Mouse (Mus musculus) erythroid progenitor cell, adult 5-6 weeks (primary cell): Measurements from ENCODE around the gene Tmed8. TPM values are rescaled to one million over a fixed set of nuclear protein-coding genes. Genes with fewer than 3 reads are reported as not detected.
A peak's percentile ranks its signal among the peaks of the same experiment; 100 is the strongest.
"Not testable (repeated sequence)": the region's sequence is repeated elsewhere in the genome, so short reads cannot be mapped to it uniquely, and the experiment has no call there.

ENCODE experiments used
- ATAC-seq: replicated peaks from 2 replicates; pipeline ENCODE4 v1.8.0; 2016; ENCODE audit warnings: moderate number of reproducible peaks, mild to moderate bottlenecking, moderate TSS enrichment, inconsistent platforms; ENCODE audit not compliant: poor library complexity, low FRiP score, severe bottlenecking
- total RNA-seq, 2 experiments: library from RNA; stranded (forward) in 1 of 2; stranded (reverse) in 1 of 2; fragments of 150-400 nt in 1 of 2; fragments of 186-747, 209-891 nt in 1 of 2; gene quantifications; 2 replicates each; pipeline versions ENCODE4 v1.2.3 to v1.2.4; 2015 to 2017; ENCODE audit warnings: low replicate concordance in 2 of 2

The Tmed8 gene
- total RNA-seq (2015; ENCODE audit: low replicate concordance) (0.72 and 2.9 TPM in 2 replicates), total RNA-seq (2017; ENCODE audit: low replicate concordance) (1.5 and 2.0 TPM in 2 replicates)

DNA sequence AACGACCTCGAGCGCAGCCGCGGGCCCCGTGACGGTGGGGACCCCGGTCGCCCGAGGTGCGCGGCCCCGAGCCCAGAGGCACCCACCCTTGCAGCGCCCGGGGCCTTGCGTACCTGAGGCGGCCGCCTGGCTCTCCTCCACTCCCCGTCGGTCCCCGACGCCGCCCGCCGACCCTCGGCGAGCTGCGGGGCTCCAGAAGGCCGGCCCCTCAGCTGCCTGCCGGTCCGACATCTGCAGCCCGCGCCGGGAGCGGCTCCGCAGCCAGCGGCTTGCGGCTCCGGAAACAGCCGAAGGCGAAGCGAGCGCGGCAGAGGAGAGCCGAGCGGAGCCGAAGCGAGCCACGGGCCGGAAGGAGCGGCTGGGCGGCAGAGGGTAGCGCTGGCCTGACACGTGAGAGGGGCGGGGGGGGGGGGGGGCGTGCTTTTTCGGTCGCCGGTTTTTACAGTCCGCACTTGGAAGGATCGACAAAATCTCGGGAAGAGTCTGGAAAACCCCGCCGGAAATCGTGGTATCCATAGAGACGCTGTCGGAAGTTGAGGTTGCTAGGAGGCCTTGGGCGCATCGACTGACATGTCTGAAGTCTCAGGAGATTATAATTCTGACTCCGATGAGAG lies at the start of gene Tmed8:
TSS of gene Tmed8 (minus strand) at position 482 of the 614 bp plus-strand sequence.
- peak; percentile 63; the same call in 1 of the 2 replicates for ATAC-seq

DNA sequence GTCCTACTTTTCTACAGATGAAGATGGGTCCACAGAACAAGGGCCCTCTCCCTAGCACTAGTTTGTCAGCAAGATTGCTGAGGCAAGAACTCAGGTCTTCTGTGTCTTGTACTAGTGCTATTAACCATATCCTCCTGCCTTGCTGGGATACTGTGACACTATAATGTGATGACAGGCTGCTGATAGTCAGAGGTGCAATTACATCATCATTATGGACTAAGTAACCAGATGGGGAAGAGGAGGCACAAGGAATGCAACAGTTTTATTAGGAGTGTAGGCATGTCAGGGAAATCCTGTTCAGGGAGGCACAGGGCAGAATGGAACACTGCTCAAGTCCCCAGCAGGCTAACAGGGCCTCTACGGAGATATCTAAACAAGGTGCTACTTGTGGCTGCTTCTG lies 38.4 kb upstream of the Tmed8 start, which contains the start of gene Noxred1:
TSS of gene Noxred1 (minus strand) at position 101 of the 400 bp plus-strand sequence.
- no peak for ATAC-seq

DNA sequence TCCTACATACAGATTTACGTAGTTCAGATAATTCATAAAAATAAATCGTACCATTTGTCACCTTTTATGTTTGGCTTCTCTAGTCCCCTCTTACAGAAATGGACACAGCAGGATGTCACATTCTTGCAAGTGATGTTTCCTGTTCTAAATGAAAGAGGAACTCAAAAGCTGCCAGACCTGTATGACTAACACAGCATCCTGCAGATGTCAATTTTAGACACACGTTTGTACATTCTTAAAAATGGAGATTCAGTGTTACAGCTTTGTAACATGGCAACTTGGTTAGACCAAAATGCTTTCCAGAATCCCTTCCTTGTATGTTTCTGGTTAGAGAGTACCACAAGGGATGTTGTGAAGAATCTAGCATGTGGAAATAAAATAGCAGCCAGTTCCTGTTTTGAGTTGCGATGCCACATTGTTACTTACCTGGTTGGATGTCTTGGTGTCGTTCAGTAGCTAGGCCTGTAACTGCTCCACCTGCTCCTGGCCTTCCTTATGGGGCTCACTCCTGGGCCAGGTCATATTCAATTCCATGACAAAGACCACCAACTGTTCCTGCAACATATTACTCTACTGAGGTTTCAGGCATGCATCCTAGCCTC lies 36.7 kb upstream of the Tmed8 start:
- ATAC-seq: no peak

DNA sequence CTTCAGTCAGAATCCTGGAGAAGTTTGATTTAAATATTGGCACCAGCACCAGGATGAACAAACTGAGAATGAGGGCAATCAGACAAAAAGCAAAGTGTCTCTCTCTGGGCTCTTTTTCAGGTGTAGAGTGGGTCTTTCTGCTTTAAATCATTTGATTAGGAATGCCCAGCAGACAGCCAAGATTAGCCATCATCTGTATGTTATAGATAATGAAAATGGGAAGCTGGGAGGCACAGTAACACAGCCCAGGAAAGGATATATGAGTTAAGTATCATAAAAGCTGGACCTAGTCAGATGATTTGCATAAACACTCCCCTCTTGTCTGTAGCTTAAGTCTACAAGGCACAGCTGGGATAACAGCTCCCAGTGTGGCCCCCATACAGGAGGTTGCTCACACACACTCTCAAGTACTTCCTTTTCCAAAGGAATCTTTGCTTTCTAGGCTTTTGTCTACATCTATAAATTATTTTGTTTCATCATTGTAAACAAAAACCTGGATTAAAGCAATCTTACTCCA lies 30.2 kb upstream of the Tmed8 start:
- no peak for ATAC-seq

- ATAC-seq: no peak
These were observed 29.4 kb upstream of the Tmed8 start for GRCm38 (mm10) chr12:87229633-87230032.

GRCm38 (mm10) chr12:87226801-87227200 lies 26.5 kb upstream of the Tmed8 start:
- ATAC-seq: no peak

DNA sequence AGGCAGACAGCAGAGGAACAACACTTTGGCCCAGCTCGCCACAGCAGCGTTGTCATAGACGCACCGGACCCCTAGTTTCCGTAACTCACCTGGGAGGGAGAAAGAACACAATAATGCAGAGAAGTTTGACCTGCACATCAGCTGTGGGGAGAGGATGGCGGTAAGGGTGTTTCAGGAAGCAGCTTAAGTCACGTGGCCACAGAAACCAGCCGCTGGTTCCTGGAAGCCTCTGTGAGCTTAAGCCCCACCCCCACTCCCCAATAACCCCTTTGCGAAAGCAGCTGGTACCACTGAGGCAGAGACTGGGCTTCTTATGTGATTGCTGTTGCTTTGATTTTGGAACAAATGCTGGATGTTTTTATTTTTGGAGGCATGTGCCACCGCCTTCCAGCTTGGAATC lies 24.7 kb upstream of the Tmed8 start:
- ATAC-seq: no peak

DNA sequence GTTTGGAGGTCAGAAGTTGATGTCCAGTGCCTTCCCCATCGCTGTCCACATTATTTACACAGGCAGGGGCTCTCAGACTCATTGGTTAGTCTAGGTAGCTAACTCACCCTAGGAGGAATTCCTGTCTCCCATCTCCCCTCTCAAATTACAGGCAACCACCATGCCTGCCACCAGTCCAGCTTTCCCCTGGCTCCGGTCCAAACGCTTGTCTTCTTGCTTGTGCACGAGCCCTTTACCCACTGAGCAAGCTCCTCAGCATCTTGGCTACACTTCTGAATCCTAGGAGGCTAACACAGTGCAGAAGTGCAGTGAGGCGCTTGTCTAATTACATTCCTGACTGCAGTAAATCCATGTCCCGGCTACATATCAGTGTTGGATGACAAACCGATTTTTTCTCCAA lies 19.1 kb upstream of the Tmed8 start:
- no peak for ATAC-seq

DNA sequence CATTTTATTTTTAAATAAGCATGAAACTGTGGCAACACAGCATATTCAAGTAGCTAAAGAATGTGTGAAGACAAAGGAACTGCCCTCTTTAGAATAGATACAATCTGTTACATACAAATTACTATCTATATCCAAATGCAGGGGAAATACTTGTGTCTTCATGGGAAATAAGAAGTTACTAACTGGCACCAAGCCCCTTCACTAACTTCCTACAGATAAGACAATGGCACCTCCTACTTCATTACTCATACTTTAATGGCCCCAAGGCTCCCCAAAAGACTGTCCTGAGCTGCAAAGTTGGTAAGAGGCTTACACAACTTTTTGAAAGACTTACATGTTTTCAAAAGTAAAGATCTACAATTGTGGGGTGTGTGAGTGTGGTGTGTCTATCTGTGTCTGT lies 17.3 kb upstream of the Tmed8 start:
- ATAC-seq: no peak

- ATAC-seq: no peak
These were observed 15.8 kb upstream of the Tmed8 start for GRCm38 (mm10) chr12:87216053-87216452.

GRCm38 (mm10) chr12:87212844-87213606 lies 12.8 kb upstream of the Tmed8 start:
- ATAC-seq: no peak

- not testable (repeated sequence) for ATAC-seq
These were observed 5.5 kb upstream of the Tmed8 start for GRCm38 (mm10) chr12:87205789-87206188.

DNA sequence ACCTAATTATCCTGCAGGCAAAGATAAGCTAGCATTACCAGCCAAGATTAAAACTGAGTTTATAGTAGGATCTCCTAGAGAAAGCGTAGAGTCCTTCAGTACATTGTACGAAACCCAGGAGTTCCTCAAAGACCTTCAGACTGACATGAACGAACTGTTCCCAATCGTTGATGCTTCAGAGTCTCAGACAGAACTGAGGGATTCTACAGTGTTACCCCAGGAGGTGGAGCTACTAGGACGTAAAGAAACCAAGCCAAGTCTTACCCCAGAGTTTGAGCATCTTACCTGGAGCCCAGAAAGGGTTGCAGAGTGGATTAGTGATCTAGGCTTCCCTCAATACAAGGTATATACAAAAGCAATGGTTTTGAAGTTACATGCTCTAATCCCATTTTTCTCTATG lies 1.4 kb upstream of the Tmed8 start:
- ATAC-seq: no peak

DNA sequence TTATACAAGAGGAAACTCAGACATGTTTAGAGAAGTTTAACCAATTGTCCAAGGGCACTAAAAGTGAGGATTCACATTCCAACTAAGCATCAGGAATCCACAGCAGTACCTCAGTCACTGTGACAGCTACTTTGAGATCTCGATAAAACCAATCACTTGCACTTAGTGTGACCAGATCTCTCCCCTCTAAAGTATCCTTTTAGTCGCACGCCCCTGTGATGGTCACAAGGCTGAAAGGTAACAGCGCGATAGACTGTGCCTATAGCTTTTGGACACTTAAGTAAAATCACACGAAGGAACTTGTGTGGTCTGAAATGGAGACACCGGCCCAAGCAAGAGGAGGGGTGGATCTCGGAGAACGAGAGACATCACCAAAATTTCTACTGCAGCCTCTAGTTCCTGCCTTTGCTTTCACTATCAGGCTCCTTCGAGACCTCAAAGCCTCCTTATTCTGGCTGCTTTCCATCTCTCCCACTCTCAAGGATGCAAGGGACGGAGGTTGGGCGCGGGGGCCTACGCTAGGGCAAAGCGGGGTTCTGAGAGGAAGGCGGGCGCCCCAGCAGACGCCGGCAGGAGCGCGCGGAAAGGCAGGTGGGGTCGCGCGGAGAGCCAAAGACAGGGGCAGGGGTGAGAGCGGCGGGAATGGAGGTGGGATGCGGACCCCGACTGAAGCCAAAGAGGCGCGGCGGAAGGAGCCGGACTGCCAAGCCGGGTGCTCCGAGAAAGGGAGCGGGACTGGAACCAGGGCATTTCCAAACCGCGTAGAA lies 865 bp downstream of the Tmed8 start, which contains the start of gene Samd15:
TSS of gene Samd15 (plus strand) at position 518 of the 767 bp plus-strand sequence.
- no peak for ATAC-seq

DNA sequence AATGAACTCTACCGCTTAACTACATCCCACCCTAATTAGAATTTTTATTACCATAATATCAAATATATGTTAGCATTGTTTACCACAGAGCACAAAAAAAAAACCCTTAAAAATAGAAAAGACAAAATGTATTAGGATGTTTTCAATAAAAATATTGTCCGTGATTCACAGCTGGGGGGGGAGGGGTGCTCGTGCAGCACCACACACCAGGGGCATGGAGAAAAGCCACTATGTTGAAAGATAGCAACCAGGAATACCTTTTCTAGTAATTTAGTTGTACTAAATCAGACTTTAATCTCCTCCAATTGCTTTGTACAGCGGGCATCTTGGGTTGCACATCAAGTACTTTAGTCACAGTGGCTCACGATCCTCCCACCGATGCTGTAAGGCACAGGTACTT lies 1.5 kb downstream of the Tmed8 start:
- ATAC-seq: no peak

GRCm38 (mm10) chr12:87196310-87196709 lies 3.9 kb downstream of the Tmed8 start:
- ATAC-seq: no peak

- no peak for ATAC-seq
These were observed 5.2 kb downstream of the Tmed8 start for GRCm38 (mm10) chr12:87195069-87195468.

DNA sequence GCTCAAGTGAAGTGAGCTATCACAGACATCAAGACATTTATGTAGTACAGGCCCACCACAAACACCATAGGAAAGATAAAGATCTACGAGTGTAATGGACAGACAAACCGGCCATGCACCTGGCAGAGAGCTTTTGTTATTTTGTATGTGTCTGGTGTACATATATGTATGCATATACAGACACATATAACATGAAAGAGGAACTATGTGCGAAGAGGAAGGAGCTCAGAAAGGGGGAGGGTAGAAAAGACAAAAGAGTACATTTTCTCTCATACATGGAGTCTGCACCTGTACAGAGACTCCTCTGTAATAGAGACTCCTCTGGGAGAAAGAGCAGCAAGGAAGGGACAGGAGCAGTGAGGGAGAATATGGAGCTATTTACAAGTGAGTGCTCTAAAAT lies 7.2 kb downstream of the Tmed8 start:
- no peak for ATAC-seq

- no peak for ATAC-seq
These were observed 22.6 kb downstream of the Tmed8 start for GRCm38 (mm10) chr12:87177631-87178030.
